9 mouse cellular contexts compared by ENCODE assay signal in genomic region chr16:92544264-92544663, GRCm38 (mm10). TPM values are rescaled to one million over a fixed set of nuclear protein-coding genes. Genes with fewer than 3 reads are reported as not detected.
DNase-seq lines count a peak whose midpoint lies in the region; ATAC-seq and TF ChIP-seq lines count a peak whose summit lies in the region.
"Had no signal": no experiment of that assay in that cellular context is flagged by ENCODE, and none has a peak within 500 bp of the region (broad histone marks: within the 10 kb centered on the region; RNA-seq: fewer than 3 reads in every experiment).

No protein-coding gene starts in this region.

- peak; percentile 45 for DNase-seq in kidney, adult 9 months
- peak; percentile 51 for DNase-seq in CH12.LX (ENCODE audit: extremely low read depth)
- DNase-seq in NIH3T3 (ENCODE audit: low read depth): peak; percentile 82
- DNase-seq in neural tube, embryonic 11.5 days (ENCODE audit: low spot score): peak; percentile 10

- no peaks in the 10 kb centered on the region for H3K79me2 ChIP-seq in CH12.LX (replicated peaks; ENCODE audit: control insufficient read depth, extremely low read depth, insufficient read depth, poor library complexity, severe bottlenecking)

- H3K27ac ChIP-seq in kidney, embryonic 14.5 days (ENCODE audit: low read depth, low read length): no peak overlapping the region
- no peak overlapping the region for H3K27ac ChIP-seq in CH12.LX (ENCODE audit: insufficient read depth, low read depth)
- no peak overlapping the region for H3K27ac ChIP-seq in neural tube, embryonic 11.5 days (ENCODE audit: low read depth, low read length)
- no peak overlapping the region for H3K27ac ChIP-seq in forebrain, embryonic 12.5 days
- H3K27ac ChIP-seq: liver, embryonic 15.5 days had no signal

- no peaks in the 10 kb centered on the region for H3K9me3 ChIP-seq in kidney, embryonic 14.5 days (ENCODE audit: control insufficient read depth, low read length)
- H3K9me3 ChIP-seq in CH12.LX (replicated peaks; ENCODE audit: low read length): no peaks in the 10 kb centered on the region
- H3K9me3 ChIP-seq in neural tube, embryonic 11.5 days (ENCODE audit: control insufficient read depth, low read length): no peaks in the 10 kb centered on the region
- H3K9me3 ChIP-seq in forebrain, embryonic 12.5 days: no peaks in the 10 kb centered on the region
- H3K9me3 ChIP-seq: liver, embryonic 15.5 days had no signal

- peak; percentile 90 for TF ChIP-seq CTCF in CH12.LX (conservative IDR thresholded peaks at IDR 0.05 in 1 of 2, IDR thresholded peaks at IDR 0.05 in 1 of 2; ENCODE audit: low read depth in 2 of 2, low read length in 2 of 2)

- no peaks in the 10 kb centered on the region for H3K27me3 ChIP-seq in kidney, embryonic 14.5 days (ENCODE audit: control insufficient read depth, insufficient read depth, low read length)
- no peaks in the 10 kb centered on the region for H3K27me3 ChIP-seq in CH12.LX (replicated peaks)
- no peaks in the 10 kb centered on the region for H3K27me3 ChIP-seq in neural tube, embryonic 11.5 days (ENCODE audit: control insufficient read depth, insufficient read depth, low read length)
- H3K27me3 ChIP-seq in forebrain, embryonic 12.5 days: no peaks in the 10 kb centered on the region
- H3K27me3 ChIP-seq: liver, embryonic 15.5 days had no signal

- WGBS in kidney, embryonic 14.5 days: 58% methylated on average over 1 of the region's 1 CpGs
- WGBS in neural tube, embryonic 11.5 days: 61% methylated on average over 1 of the region's 1 CpGs
- WGBS in forebrain, embryonic 12.5 days: 75% methylated on average over 1 of the region's 1 CpGs

- in situ Hi-C loops in CH12.LX (cut with MboI; ENCODE audit: low pct_ligation_motif_present, low pct_unique_long_range_greater_than_20kb, low sequenced_read_pairs): no loop called here

- TF ChIP-seq EP300 in CH12.LX (IDR thresholded peaks at IDR 0.05; ENCODE audit: low read length): no peak

- H3K4me3 ChIP-seq in kidney, embryonic 14.5 days (ENCODE audit: low read length): no peak overlapping the region
- H3K4me3 ChIP-seq in CH12.LX (replicated peaks in 1 of 3; ENCODE audit: low read depth in 2 of 3, low read length in 2 of 3, poor library complexity in 1 of 3): no peak overlapping the region
- no peak overlapping the region for H3K4me3 ChIP-seq in neural tube, embryonic 11.5 days (ENCODE audit: low read depth, low read length)
- no peak overlapping the region for H3K4me3 ChIP-seq in forebrain, embryonic 12.5 days (replicated peaks)
- H3K4me3 ChIP-seq: erythroblast, embryonic 14.5 days; liver, embryonic 15.5 days had no signal

- no peak overlapping the region for H3K9ac ChIP-seq in kidney, embryonic 14.5 days (ENCODE audit: low read depth, low read length)
- H3K9ac ChIP-seq in CH12.LX (ENCODE audit: insufficient read depth, low read depth): no peak overlapping the region
- no peak overlapping the region for H3K9ac ChIP-seq in neural tube, embryonic 11.5 days (ENCODE audit: low read length)
- no peak overlapping the region for H3K9ac ChIP-seq in forebrain, embryonic 12.5 days
- H3K9ac ChIP-seq: liver, embryonic 15.5 days had no signal

- no peaks in the 10 kb centered on the region for H3K4me1 ChIP-seq in kidney, embryonic 14.5 days (ENCODE audit: control insufficient read depth, insufficient read depth, low read length)
- no peaks in the 10 kb centered on the region for H3K4me1 ChIP-seq in CH12.LX (ENCODE audit: control insufficient read depth in 1 of 2, insufficient read depth in 2 of 2)
- no peaks in the 10 kb centered on the region for H3K4me1 ChIP-seq in neural tube, embryonic 11.5 days (ENCODE audit: control insufficient read depth, insufficient read depth, low read length)
- H3K4me1 ChIP-seq in forebrain, embryonic 12.5 days: no peaks in the 10 kb centered on the region
- H3K4me1 ChIP-seq: liver, embryonic 15.5 days had no signal

- H3K36me3 ChIP-seq in kidney, embryonic 14.5 days (ENCODE audit: control insufficient read depth, insufficient read depth, low read length): no peaks in the 10 kb centered on the region
- H3K36me3 ChIP-seq in CH12.LX (replicated peaks in 1 of 2; ENCODE audit: control insufficient read depth in 1 of 2, insufficient read depth in 1 of 2, low read length in 1 of 2): no peaks in the 10 kb centered on the region
- no peaks in the 10 kb centered on the region for H3K36me3 ChIP-seq in neural tube, embryonic 11.5 days (ENCODE audit: control insufficient read depth, insufficient read depth, low read length)
- H3K36me3 ChIP-seq in forebrain, embryonic 12.5 days (replicated peaks): no peaks in the 10 kb centered on the region
- H3K36me3 ChIP-seq: liver, embryonic 15.5 days had no signal

- TF ChIP-seq POLR2A in CH12.LX (IDR thresholded peaks at IDR 0.05; ENCODE audit: low read depth, low read length): no peak

- H3K4me2 ChIP-seq in kidney, embryonic 14.5 days (replicated peaks; ENCODE audit: low read depth, low read length): no peak overlapping the region
- no peak overlapping the region for H3K4me2 ChIP-seq in CH12.LX (ENCODE audit: insufficient read depth, low read depth, poor library complexity, severe bottlenecking)
- H3K4me2 ChIP-seq in neural tube, embryonic 11.5 days (ENCODE audit: low read depth): no peak overlapping the region
- no peak overlapping the region for H3K4me2 ChIP-seq in forebrain, embryonic 12.5 days
- H3K4me2 ChIP-seq: liver, embryonic 15.5 days had no signal

- ATAC-seq in kidney, embryonic 14.5 days (ENCODE audit: low FRiP score, low TSS enrichment): no peak
- ATAC-seq in erythroblast, adult 5-6 weeks (replicated peaks; ENCODE audit: low FRiP score, poor library complexity, severe bottlenecking): 0 out of 2 replicates have a peak, but pooled peaks have one; percentile 57
- ATAC-seq in neural tube, embryonic 11.5 days (ENCODE audit: insufficient read depth, low FRiP score, low TSS enrichment): no peak
- ATAC-seq in forebrain, embryonic 12.5 days (ENCODE audit: low FRiP score): no peak

- dilution Hi-C loops in CH12.LX (cut with MboI; ENCODE audit: extremely low pct_ligation_motif_present, extremely low pct_unique_long_range_greater_than_20kb, low sequenced_read_pairs): no loop called here

- peak; percentile 86 for TF ChIP-seq RAD21 in CH12.LX (IDR thresholded peaks at IDR 0.05; ENCODE audit: low read depth, low read length)

TF ChIP-seq in CH12.LX, 34 proteins besides CTCF, POLR2A, EP300 and RAD21:
- TF ChIP-seq ZC3H11A (IDR thresholded peaks at IDR 0.05; ENCODE audit: low read depth, low read length) (peak; percentile 40; the same call in 1 of the 2 replicates), SMC3 (IDR thresholded peaks at IDR 0.05; ENCODE audit: low read depth, low read length) (peak; percentile 89), USF2 (conservative IDR thresholded peaks at IDR 0.05; ENCODE audit: low read depth, low read length) (no peak), NELFE (IDR thresholded peaks at IDR 0.05; ENCODE audit: low read depth, low read length) (peak; percentile 47; the same call in 1 of the 2 replicates)

RNA-seq across cellular contexts. Expression of gene Clic6, which starts 58.7 kb away (rescaled TPM):
- 2.0 and 3.8 TPM in 2 replicates for polyA plus RNA-seq in kidney, embryonic 14.5 days (2014; fragmentation: Nextera tagmentation; extraction: Ambion mirVana)
- total RNA-seq in CH12.LX (2012; rRNA removed): 0.80 and 1.2 TPM in 2 replicates
- total RNA-seq in CH12.LX (2014; rRNA removed): 0.16 and 0.24 TPM in 2 replicates
- polyA plus RNA-seq in CH12.LX (2012; ENCODE audit: insufficient read length, low read depth): 0.08 TPM in 1 of 2 replicates, not detected in the other
- total RNA-seq in erythroblast, adult 5-6 weeks (2015; ENCODE audit: low replicate concordance): not detected in 2 replicates
- not detected in 2 replicates for total RNA-seq in erythroblast, adult 5-6 weeks (2017; ENCODE audit: low replicate concordance)
- polyA plus RNA-seq in neural tube, embryonic 11.5 days (2014; fragmentation: Nextera tagmentation; extraction: Ambion mirVana): 0.34 and 0.37 TPM in 2 replicates
- polyA plus RNA-seq in forebrain, embryonic 12.5 days (2016; fragmentation: Nextera tagmentation; extraction: Ambion mirVana): 5.1 and 8.0 TPM in 2 replicates
- polyA plus RNA-seq: erythroblast, embryonic 14.5 days had no signal

Comparison
In these comparisons a context has a peak if more than half of its experiments do, and no peak if none do; other contexts are left out.
1. DNase-seq: peak in every context shown above with its lines; median percentile 82 in NIH3T3; 51 in CH12.LX; 45 in kidney, adult 9 months; 10 in neural tube, embryonic 11.5 days.